In the genomic region with DNA sequence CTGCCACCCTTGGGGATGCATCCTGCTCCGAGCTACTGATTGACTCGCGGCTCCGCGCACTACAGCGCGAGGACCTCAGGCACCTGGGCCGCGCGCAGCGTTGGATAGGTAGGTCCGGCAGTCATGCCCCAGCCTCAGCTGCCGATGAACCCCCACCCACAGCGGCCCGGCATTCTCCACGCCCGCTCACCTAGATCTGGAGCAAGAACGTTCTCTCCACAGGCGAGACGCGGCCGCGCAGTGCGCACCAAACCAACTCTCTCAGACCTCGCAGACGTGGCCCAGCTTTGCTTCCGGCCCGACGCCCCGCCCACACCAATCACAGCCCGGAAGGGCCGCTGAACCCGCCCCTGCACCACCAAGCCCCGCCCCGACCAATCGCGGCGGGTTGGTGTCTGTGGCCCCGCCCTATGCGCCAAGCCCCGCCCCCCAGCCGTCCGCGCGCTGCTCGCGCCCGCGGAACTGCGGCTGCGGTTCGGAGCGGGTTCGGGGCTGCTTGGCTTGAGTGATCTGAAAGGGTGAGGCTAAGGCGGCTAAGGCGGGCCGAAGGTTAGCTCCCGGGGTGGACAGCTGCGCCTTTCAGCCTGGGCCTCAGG, we compare ENCODE assay signal across 1 mouse cellular context.
A peak's percentile ranks its signal among the peaks of the same experiment; 100 is the strongest.
TF ChIP-seq lines count a peak whose summit lies in the region.

A gene (minus strand): TSS at position 303 of the 596 bp plus-strand sequence.
A gene (plus strand): TSS at position 452 of the 596 bp plus-strand sequence.

TF ChIP-seq in MEL, 35 proteins besides CTCF, POLR2A, EP300 and RAD21 (continued from another document):
- no peak for TF ChIP-seq POLR2AphosphoS5 (IDR thresholded peaks at IDR 0.05; ENCODE audit: borderline replicate concordance, low read depth, low read length)
- TF ChIP-seq SMC3 (IDR thresholded peaks at IDR 0.05; ENCODE audit: low read depth, low read length): no peak
- TF ChIP-seq ELF1 (IDR thresholded peaks at IDR 0.05; ENCODE audit: low read depth, low read length): peak; percentile 89
- TF ChIP-seq GATA1 (IDR thresholded peaks at IDR 0.05; ENCODE audit: low read depth, low read length): no peak
